Mouse (Mus musculus): ENCODE measurements around the gene Foxq1. TPM values are rescaled to one million over a fixed set of nuclear protein-coding genes. Genes with fewer than 3 reads are reported as not detected.

Foxq1 gene
- total RNA-seq (2023) = under 1 TPM; 0.77 to 0.81 TPM

DNA sequence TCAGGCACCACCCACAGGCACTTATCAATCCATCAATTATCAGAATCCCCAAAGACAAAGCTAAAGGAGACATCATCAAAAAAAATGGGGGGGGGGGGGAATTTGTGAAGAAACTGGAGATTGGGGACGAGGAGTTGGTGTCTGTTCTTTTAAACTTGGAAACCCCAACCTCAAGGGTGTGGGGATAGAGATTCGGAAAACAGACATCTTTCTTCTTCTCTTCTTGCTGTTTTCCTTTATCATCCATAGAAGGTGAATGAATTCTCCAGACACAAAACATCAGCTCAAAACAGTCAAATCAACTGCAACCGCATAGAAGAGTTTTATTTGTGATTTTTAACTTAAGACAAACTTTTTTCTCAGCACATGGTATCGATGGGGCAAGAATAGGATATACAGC, at the start of gene Foxq1:
Gene Foxq1, plus strand, starts transcription at position 301 of the 400 bp plus-strand sequence.

DNA sequence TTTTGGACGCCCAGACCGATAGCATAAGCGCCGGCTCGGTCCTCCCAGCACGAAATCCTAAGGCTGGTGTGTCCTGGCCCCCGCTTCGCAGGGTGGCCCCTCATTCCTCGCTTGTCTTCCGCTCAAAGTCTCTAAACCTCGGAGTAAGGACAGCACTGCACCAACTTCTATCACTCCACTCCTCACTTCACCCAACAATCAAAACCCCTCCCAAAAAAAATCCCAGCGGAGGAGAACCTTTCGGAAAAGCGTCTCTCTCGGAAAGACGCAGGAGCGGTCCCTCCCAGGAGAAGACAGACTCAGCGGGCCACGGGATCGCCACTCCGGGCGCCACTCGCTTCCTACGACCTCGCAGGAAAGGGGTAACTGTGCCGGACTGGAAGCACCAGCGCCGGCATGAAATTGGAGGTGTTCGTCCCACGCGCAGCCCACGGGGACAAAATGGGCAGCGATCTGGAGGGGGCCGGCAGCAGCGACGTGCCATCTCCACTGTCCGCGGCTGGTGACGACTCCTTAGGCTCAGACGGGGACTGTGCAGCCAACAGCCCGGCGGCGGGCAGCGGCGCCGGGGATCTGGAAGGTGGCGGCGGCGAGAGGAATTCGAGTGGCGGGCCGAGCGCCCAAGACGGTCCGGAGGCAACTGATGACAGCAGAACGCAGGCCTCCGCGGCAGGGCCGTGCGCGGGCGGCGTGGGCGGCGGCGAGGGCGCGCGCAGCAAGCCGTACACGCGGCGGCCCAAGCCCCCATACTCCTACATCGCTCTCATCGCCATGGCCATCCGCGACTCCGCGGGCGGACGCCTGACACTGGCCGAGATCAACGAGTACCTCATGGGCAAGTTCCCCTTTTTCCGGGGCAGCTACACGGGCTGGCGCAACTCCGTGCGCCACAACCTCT, 2.8 kb downstream of the Foxq1 start, which contains the start of gene A530084C06Rik:
Gene A530084C06Rik, minus strand, starts transcription at position 813 of the 898 bp plus-strand sequence.

Other genes with a start within 250 kb of the Foxq1 start
- gene A530084C06Rik, start 3.2 kb downstream of the Foxq1 start, total RNA-seq (2023) = under 1 TPM; 0.35 to 0.44 TPM
- gene Foxf2, start 69.7 kb downstream of the Foxq1 start, total RNA-seq (2023) = not detected